Mouse (Mus musculus): ENCODE measurements around the gene Ninl.

DNA sequence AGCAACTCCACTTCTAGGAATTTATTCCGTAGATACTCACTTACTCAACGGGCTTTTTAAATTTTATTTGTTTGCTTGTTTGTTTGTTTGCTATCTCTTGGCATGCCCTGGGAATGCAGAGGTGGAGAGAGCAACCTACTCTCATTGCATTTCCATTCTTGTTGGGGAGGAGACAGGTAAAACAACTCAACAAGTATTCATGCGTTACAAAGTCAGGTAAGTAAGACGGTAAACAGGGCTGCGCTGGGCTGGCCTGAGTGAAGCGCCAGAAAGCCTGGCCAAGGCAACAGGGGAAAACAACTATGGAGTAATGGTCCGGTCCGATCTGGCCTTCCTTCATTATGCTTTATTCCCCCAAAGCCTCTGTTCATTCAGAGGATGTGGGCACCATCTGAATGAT lies 136.8 kb downstream of the Ninl start:
- TF ChIP-seq ZNF384 (IDR thresholded peaks at IDR 0.05; ENCODE audit: low read depth, low read length) = no peak
- no peak for TF ChIP-seq HCFC1 (IDR thresholded peaks at IDR 0.05; ENCODE audit: borderline replicate concordance, insufficient read depth, low read length)
- TF ChIP-seq ZC3H11A (IDR thresholded peaks at IDR 0.05; ENCODE audit: borderline replicate concordance, low read depth, low read length) = no peak
- TF ChIP-seq CHD2 (IDR thresholded peaks at IDR 0.05; ENCODE audit: low read depth, low read length) = no peak

Measured in ES-E14 (cell line).